Mouse (Mus musculus) liver, embryonic 14.5 days (tissue): ENCODE results near the gene Fkbp8. TPM values are rescaled to one million over a fixed set of nuclear protein-coding genes. Genes with fewer than 3 reads are reported as not detected.

Source experiments
- ATAC-seq: fragments of 200-750 bp; cut with Nextera tagmentation; 2 replicates; pipeline ENCODE4 v1.8.0; 2017; ENCODE audit warnings: moderate number of reproducible peaks, mild to moderate bottlenecking, moderate library complexity; ENCODE audit not compliant: insufficient read depth
- DNase-seq, 3 experiments: peaks; one replicate each; pipeline ENCODE4 v3.0.0-alpha.2; 2012 to 2013; ENCODE audit warnings: low read depth in 3 of 3, low spot score in 3 of 3
- H3K27ac ChIP-seq: fragments of 300-500 bp; sonication (generic); 2 replicates; pipeline ENCODE4 v1.5.1; 2014; ENCODE audit warnings: moderate library complexity, mild to moderate bottlenecking, control low read depth, inconsistent platforms
- H3K27me3 ChIP-seq: fragments of 300-500 bp; sonication (generic); 2 replicates; pipeline ENCODE4 v1.6.1; 2014; ENCODE audit warnings: mild to moderate bottlenecking, low read length, moderate library complexity; ENCODE audit not compliant: control insufficient read depth, insufficient read depth
- H3K36me3 ChIP-seq: fragments of 300-500 bp; sonication (generic); replicated peaks from 2 replicates; pipeline ENCODE4 v1.6.1; 2014; ENCODE audit warnings: low read depth; ENCODE audit not compliant: control insufficient read depth, insufficient read depth
- H3K4me1 ChIP-seq, 2 experiments: fragments of 200-500 bp in 1 of 2; fragments of 300-500 bp in 1 of 2; sonication (generic) in 1 of 2; replicated peaks; 2 replicates each; pipeline ENCODE4 v1.6.1; 2012 to 2014; ENCODE audit warnings: antibody characterized with exemption in 1 of 2, inconsistent platforms in 1 of 2, low read length in 1 of 2; ENCODE audit not compliant: control insufficient read depth in 2 of 2, insufficient read depth in 2 of 2
- H3K4me2 ChIP-seq: fragments of 300-500 bp; sonication (generic); 2 replicates; pipeline ENCODE4 v1.6.1; 2014; ENCODE audit warnings: low read depth, mild to moderate bottlenecking, control low read depth, moderate library complexity
- H3K4me3 ChIP-seq, 2 experiments: fragments of 200-500 bp in 1 of 2; fragments of 300-500 bp in 1 of 2; sonication (generic) in 1 of 2; 2 replicates each; pipeline ENCODE4 v1.5.1; 2012 to 2014; ENCODE audit warnings: low read depth in 2 of 2, low read length in 2 of 2, mild to moderate bottlenecking in 2 of 2, control low read depth in 1 of 2, inconsistent platforms in 1 of 2, moderate library complexity in 1 of 2; ENCODE audit not compliant: insufficient read depth in 1 of 2
- H3K9ac ChIP-seq: fragments of 300-500 bp; sonication (generic); replicated peaks from 2 replicates; pipeline ENCODE4 v1.6.1; 2014; ENCODE audit warnings: mild to moderate bottlenecking, control low read depth, moderate library complexity
- H3K9me3 ChIP-seq: fragments of 300-500 bp; sonication (generic); 2 replicates; pipeline ENCODE4 v1.6.1; 2016; ENCODE audit warnings: low read length, mixed read lengths; ENCODE audit not compliant: control insufficient read depth
- CTCF ChIP-seq: IDR thresholded peaks from 2 replicates; pipeline ENCODE4 v1.5.1; 2016; ENCODE audit warnings: antibody characterized with exemption, low read depth, control low read depth
- EP300 ChIP-seq: IDR thresholded peaks from 2 replicates; pipeline ENCODE4 v1.6.1; 2016; ENCODE audit warnings: antibody characterized with exemption, low read depth
- WGBS: fragments of 180-500 bp; shearing (Covaris S2); extraction: QIAGEN DNeasy Blood & Tissue Kit; methylation state at CpG from one replicate; pipeline ENCODE4 v1.1.7; 2014; ENCODE audit not compliant: insufficient replicate concordance; 5-methylcytosine and 5-hydroxymethylcytosine counted together
- polyA plus RNA-seq, 2 experiments: library from polyadenylated mRNA; depleted of rRNA in 1 of 2; stranded (reverse) in 1 of 2; unstranded in 1 of 2; fragments of >200 nt; fragmentation: Nextera tagmentation in 1 of 2; extraction: Ambion mirVana in 1 of 2; gene quantifications; 2 replicates each; pipeline versions ENCODE4 v1.2.1 to v1.2.3; 2012 to 2014

Gene Fkbp8
- polyA plus RNA-seq, 2 experiments, result 114 to 149 TPM

DNA sequence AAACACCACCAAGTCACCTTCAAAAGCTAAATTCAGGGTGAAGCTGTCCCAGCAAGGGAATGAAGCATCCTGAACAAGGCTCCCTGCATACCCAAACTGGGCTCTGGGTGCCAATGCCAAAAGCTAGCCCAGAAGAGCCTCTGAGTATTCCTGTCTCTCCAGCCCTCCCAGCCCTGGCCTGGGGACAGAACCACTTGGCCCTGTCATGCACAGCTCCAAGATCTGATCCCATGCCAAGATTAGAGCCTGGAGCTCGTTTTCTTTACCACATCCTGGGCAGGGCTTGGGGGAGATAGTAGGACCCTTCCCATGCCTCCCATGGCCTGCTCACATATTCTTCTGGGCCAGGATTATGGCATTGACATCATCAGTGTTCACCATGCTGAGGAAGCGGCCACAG is 7.9 kb upstream of the Fkbp8 start:
- no peak overlapping the region for H3K27ac ChIP-seq

DNA sequence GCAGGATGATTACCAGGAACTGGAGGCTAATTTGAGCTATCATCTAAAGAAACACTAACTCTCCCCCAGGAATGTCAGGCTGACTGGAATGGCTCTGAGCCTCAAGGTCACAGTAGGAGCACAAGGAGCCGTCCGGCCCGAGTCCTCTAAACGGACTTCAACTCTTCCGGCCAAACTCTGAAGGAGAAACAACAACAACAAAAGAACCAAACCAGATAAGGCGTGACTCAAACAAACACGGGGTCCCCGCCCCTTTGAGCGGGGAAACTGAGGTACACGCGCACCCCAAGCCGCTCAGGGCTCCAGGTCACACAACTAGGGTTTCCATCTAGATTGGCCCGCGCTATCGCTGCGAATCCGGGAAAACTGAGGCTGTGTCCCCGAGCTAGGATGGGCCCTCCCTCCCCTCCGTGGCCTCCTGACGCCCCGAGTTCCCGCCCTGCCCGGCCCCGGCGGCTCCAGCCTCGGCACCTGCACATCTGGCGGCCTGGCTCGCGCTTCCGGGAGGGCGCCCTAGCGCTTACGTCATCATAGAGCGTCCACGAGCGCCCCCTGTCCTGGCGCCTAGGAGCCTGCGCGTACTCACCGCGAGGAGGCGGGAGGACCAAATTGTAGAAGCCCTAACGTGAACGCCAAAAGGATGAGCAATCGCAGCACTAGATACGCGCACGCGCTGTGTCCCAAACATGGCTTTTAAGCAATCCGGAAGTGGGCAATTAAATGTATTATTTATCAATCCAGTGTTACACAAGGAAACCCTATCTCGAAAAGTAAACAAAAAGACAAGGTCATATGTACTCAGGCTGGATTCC is 4.7 kb upstream of the Fkbp8 start:
- WGBS, result under 1% methylated on average over 51 of the region's 51 CpGs
- Histone ChIP-seq H3K36me3 (peaks cover 2% of the 10 kb centered on the region; the same call in 1 of the 2 replicates), H3K27me3 (no peaks in the 10 kb centered on the region), H3K9ac (peak overlapping the region; percentile 87), H3K9me3 (no peaks in the 10 kb centered on the region), H3K27ac (peak overlapping the region; percentile 93), H3K4me2 (peak overlapping the region; percentile 80), H3K4me1 (peaks cover 17 to 31% of the 10 kb centered on the region in 2 experiments), H3K4me3 (peak overlapping the region; percentile 76 to 81)
- DNase-seq, result peak; percentile 96 to 97 (median 97)
- ATAC-seq, result peak; percentile 82
- TF ChIP-seq CTCF, result peak; percentile 92
- peak; percentile 51; the same call in 1 of the 2 replicates for TF ChIP-seq EP300

More for the DNA sequence above, 7.9 kb upstream of the Fkbp8 start:
- H3K4me3 ChIP-seq, result no peak overlapping the region
- H3K4me1 ChIP-seq, result peaks cover 6 to 19% of the 10 kb centered on the region in 2 experiments
- ATAC-seq (no peak), DNase-seq (no peak)
- no peak overlapping the region for H3K4me2 ChIP-seq
- H3K9me3 ChIP-seq, result no peaks in the 10 kb centered on the region
- TF ChIP-seq CTCF, result no peak
- no peak for TF ChIP-seq EP300
- no peak overlapping the region for H3K9ac ChIP-seq
- H3K27me3 ChIP-seq, result no peaks in the 10 kb centered on the region
- H3K36me3 ChIP-seq, result peaks cover 8% of the 10 kb centered on the region
- 46% methylated on average over 2 of the region's 2 CpGs for WGBS

DNA sequence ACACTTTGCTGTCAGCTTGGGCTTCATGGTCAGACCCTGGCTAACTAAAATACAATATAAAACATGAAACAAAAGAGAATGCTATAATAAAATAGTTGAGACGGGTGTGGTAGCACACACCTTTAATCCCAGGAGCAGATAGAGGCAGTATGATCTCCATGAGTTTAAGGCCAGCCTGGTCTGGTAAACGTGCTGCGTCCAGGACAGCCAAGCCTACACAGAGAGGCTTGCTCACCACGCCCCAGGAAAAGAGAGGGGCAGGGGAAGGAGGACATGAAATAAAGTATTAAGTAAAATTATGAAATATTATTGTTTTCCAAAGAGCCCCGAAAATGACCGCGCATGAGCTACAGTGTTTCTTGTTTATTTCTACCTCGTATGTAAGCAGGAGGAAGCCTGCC is 413 bp upstream of the Fkbp8 start:
- ATAC-seq, result peak; percentile 42
- Histone ChIP-seq H3K9me3 (no peaks in the 10 kb centered on the region), H3K27me3 (no peaks in the 10 kb centered on the region), H3K36me3 (peaks cover 9% of the 10 kb centered on the region), H3K4me1 (peaks cover 31 to 42% of the 10 kb centered on the region in 2 experiments), H3K4me2 (peak overlapping the region; percentile 85), H3K4me3 (peak overlapping the region; percentile 89 to 100), H3K9ac (peak overlapping the region; percentile 96), H3K27ac (peak overlapping the region; percentile 71)
- under 1% methylated on average over 8 of the region's 8 CpGs for WGBS
- TF ChIP-seq EP300 (no peak), CTCF (no peak)
- DNase-seq, result no peak

DNA sequence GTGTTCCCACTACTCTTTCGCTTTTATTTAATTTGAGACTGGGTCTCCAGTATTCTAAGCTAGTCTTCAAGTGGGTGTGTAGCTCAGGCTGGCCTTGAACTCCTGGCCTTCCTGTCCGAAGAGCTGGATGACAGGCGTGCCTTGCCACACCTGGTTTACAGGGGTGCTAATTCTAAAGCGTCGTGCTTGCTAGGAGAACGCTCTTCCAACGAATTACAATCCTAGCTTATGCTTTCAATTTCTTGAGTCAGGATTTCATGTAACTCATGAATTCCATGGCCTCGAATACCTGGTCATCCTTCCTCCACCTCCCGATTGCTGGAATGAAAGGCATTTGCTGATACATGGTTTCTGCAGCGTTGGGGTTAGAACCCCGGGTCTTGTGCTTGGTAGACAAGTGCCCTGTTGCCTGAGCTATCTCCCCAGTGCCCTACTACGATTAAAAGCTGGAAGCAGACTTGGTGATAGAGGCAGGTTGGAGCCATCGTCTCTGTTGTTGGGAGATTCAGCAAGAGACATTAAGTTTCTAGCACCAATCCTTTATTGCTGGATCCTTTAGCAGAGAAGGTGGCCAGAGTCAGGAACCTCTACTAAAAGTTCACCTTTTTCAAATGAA is 766 bp downstream of the Fkbp8 start:
- Histone ChIP-seq H3K9me3 (no peaks in the 10 kb centered on the region), H3K36me3 (peaks cover 19% of the 10 kb centered on the region), H3K27ac (peak overlapping the region; percentile 75), H3K4me1 (peaks cover 30 to 38% of the 10 kb centered on the region in 2 experiments), H3K9ac (peak overlapping the region; percentile 96), H3K27me3 (no peaks in the 10 kb centered on the region), H3K4me3 (peak overlapping the region; percentile 89 to 100), H3K4me2 (peak overlapping the region; percentile 79)
- ATAC-seq (no peak), DNase-seq (no peak)
- whole genome bisulfite sequencing, result 9% methylated on average over 13 of the region's 13 CpGs
- TF ChIP-seq EP300 (no peak), CTCF (no peak)

GRCm38 (mm10) chr8:70529299-70529698 is 1.8 kb downstream of the Fkbp8 start:
- WGBS, result 21% methylated on average over 5 of the region's 5 CpGs
- no peak for TF ChIP-seq EP300
- no peak for TF ChIP-seq CTCF
- peak overlapping the region; percentile 13 to 89 for H3K4me3 ChIP-seq
- peaks cover 28% of the 10 kb centered on the region for H3K36me3 ChIP-seq
- peak overlapping the region; percentile 79 for H3K4me2 ChIP-seq
- H3K9me3 ChIP-seq, result no peaks in the 10 kb centered on the region
- H3K27me3 ChIP-seq, result no peaks in the 10 kb centered on the region
- H3K4me1 ChIP-seq, result peaks cover 25 to 31% of the 10 kb centered on the region in 2 experiments
- DNase-seq, result no peak
- peak overlapping the region; percentile 51 for H3K9ac ChIP-seq
- ATAC-seq, result no peak
- peak overlapping the region; percentile 75 for H3K27ac ChIP-seq
